Mouse (Mus musculus) CH12.LX (cell line): ENCODE results near the gene Ttc7b. TPM values are rescaled to one million over a fixed set of nuclear protein-coding genes. Genes with fewer than 3 reads are reported as not detected.

Experiments
- DNase-seq: peaks from one replicate; pipeline ENCODE4 v3.0.0-alpha.2; 2013; ENCODE audit errors: extremely low read depth
- H3K27ac ChIP-seq: 2 replicates; pipeline ENCODE4 v1.5.1; 2012; ENCODE audit warnings: low read depth, mild to moderate bottlenecking, control low read depth, moderate library complexity; ENCODE audit not compliant: insufficient read depth
- H3K27me3 ChIP-seq: replicated peaks from 2 replicates; pipeline ENCODE3; 2012; ENCODE audit warnings: inconsistent platforms
- H3K36me3 ChIP-seq, 2 experiments: replicated peaks in 1 of 2; 2 replicates each; pipeline versions ENCODE3 to v1.6.1; 2012; ENCODE audit warnings: inconsistent platforms in 1 of 2, low read length in 1 of 2, mild to moderate bottlenecking in 1 of 2, mixed read lengths in 1 of 2, moderate library complexity in 1 of 2; ENCODE audit not compliant: control insufficient read depth in 1 of 2, insufficient read depth in 1 of 2
- H3K4me1 ChIP-seq, 2 experiments: 2 replicates each; pipeline ENCODE4 v1.6.1; 2012; ENCODE audit warnings: inconsistent platforms in 1 of 2, moderate library complexity in 1 of 2; ENCODE audit not compliant: insufficient read depth in 2 of 2, control insufficient read depth in 1 of 2
- H3K4me2 ChIP-seq: 2 replicates; pipeline ENCODE4 v1.6.1; 2012; ENCODE audit warnings: low read depth, mild to moderate bottlenecking, control low read depth; ENCODE audit not compliant: poor library complexity, insufficient read depth, severe bottlenecking
- H3K4me3 ChIP-seq, 3 experiments: fragments of 150-350 bp in 1 of 3; sonication (generic) in 1 of 3; replicated peaks in 1 of 3; 2 replicates each; pipeline versions ENCODE3 to v1.5.1; 2011 to 2012; ENCODE audit warnings: low read depth in 2 of 3, low read length in 2 of 3, mild to moderate bottlenecking in 2 of 3, moderate library complexity in 2 of 3, control low read depth in 1 of 3, improper control_type of control experiment in 1 of 3, inconsistent platforms in 1 of 3, mixed read lengths in 1 of 3; ENCODE audit not compliant: poor library complexity in 1 of 3
- H3K79me2 ChIP-seq: replicated peaks from 2 replicates; pipeline ENCODE4 v1.6.1; 2012; ENCODE audit warnings: mild to moderate bottlenecking, moderate library complexity; ENCODE audit not compliant: control insufficient read depth, poor library complexity, insufficient read depth, severe bottlenecking; ENCODE audit errors: extremely low read depth
- H3K9ac ChIP-seq: 2 replicates; pipeline ENCODE4 v1.6.1; 2012; ENCODE audit warnings: low read depth, mild to moderate bottlenecking, control low read depth, moderate library complexity; ENCODE audit not compliant: insufficient read depth
- H3K9me3 ChIP-seq: replicated peaks from 2 replicates; pipeline ENCODE3; 2012; ENCODE audit warnings: low read length, inconsistent platforms, mixed read lengths
- BHLHE40 ChIP-seq: IDR thresholded peaks from 2 replicates; pipeline ENCODE4 v1.6.1; 2011; ENCODE audit warnings: mild to moderate bottlenecking, low read depth, low read length, improper control_type of control experiment
- CHD1 ChIP-seq: IDR thresholded peaks from 2 replicates; pipeline ENCODE4 v1.6.1; 2012; ENCODE audit warnings: low read depth, low read length, improper control_type of control experiment, inconsistent platforms
- CHD2 ChIP-seq: IDR thresholded peaks from 2 replicates; pipeline ENCODE4 v1.6.1; 2011; ENCODE audit warnings: low read length, improper control_type of control experiment
- CTCF ChIP-seq, 2 experiments: IDR thresholded peaks in 1 of 2; conservative IDR thresholded peaks in 1 of 2; 2 replicates each; pipeline ENCODE4 v1.5.1; 2011 to 2012; ENCODE audit warnings: low read depth in 2 of 2, low read length in 2 of 2, improper control_type of control experiment in 1 of 2, inconsistent platforms in 1 of 2, mild to moderate bottlenecking in 1 of 2, moderate library complexity in 1 of 2
- ELF1 ChIP-seq: IDR thresholded peaks from 2 replicates; pipeline ENCODE4 v1.6.1; 2014; ENCODE audit warnings: low read depth, mild to moderate bottlenecking, inconsistent platforms, low read length, improper control_type of control experiment
- EP300 ChIP-seq: IDR thresholded peaks from 2 replicates; pipeline ENCODE4 v1.6.1; 2011; ENCODE audit warnings: low read length, improper control_type of control experiment
- ETS1 ChIP-seq: conservative IDR thresholded peaks from 2 replicates; pipeline ENCODE4 v1.6.1; 2012; ENCODE audit warnings: low read depth, mild to moderate bottlenecking, inconsistent platforms, low read length, improper control_type of control experiment, moderate library complexity
- JUN ChIP-seq: IDR thresholded peaks from 2 replicates; pipeline ENCODE4 v1.6.1; 2011; ENCODE audit warnings: low read depth, mild to moderate bottlenecking, low read length, improper control_type of control experiment, moderate library complexity; ENCODE audit not compliant: insufficient read depth
- KAT2A ChIP-seq: IDR thresholded peaks from 2 replicates; pipeline ENCODE4 v1.6.1; 2012; ENCODE audit warnings: low read length, improper control_type of control experiment, inconsistent platforms; ENCODE audit not compliant: insufficient replicate concordance
- MAFK ChIP-seq: IDR thresholded peaks from 2 replicates; pipeline ENCODE4 v1.6.1; 2011; ENCODE audit warnings: low read length, improper control_type of control experiment; ENCODE audit not compliant: insufficient replicate concordance
- MAZ ChIP-seq: IDR thresholded peaks from 2 replicates; pipeline ENCODE4 v1.6.1; 2012; ENCODE audit warnings: low read depth, mild to moderate bottlenecking, inconsistent platforms, low read length, improper control_type of control experiment, moderate library complexity
- MEF2A ChIP-seq: IDR thresholded peaks from 2 replicates; pipeline ENCODE4 v1.6.1; 2014; ENCODE audit warnings: low read depth, mild to moderate bottlenecking, inconsistent platforms, low read length, improper control_type of control experiment, borderline replicate concordance
- MXI1 ChIP-seq: IDR thresholded peaks from 2 replicates; pipeline ENCODE4 v1.6.1; 2011; ENCODE audit warnings: mild to moderate bottlenecking, low read depth, low read length, improper control_type of control experiment
- MYC ChIP-seq: IDR thresholded peaks from 2 replicates; pipeline ENCODE4 v1.6.1; 2011; ENCODE audit warnings: low read depth, mild to moderate bottlenecking, improper control_type of control experiment, low read length
- NELFE ChIP-seq: IDR thresholded peaks from 2 replicates; pipeline ENCODE4 v1.6.1; 2011; ENCODE audit warnings: low read depth, low read length, improper control_type of control experiment
- POLR2AphosphoS2 ChIP-seq: IDR thresholded peaks from 2 replicates; pipeline ENCODE4 v1.6.1; 2011; ENCODE audit warnings: low read depth, low read length, improper control_type of control experiment
- SIN3A ChIP-seq: IDR thresholded peaks from 2 replicates; pipeline ENCODE4 v1.6.1; 2012; ENCODE audit warnings: low read length, improper control_type of control experiment, inconsistent platforms
- TBP ChIP-seq: conservative IDR thresholded peaks from 2 replicates; pipeline ENCODE4 v1.6.1; 2011; ENCODE audit warnings: low read depth, low read length, improper control_type of control experiment
- TCF12 ChIP-seq: IDR thresholded peaks from 2 replicates; pipeline ENCODE4 v1.6.1; 2014; ENCODE audit warnings: low read depth, mild to moderate bottlenecking, inconsistent platforms, low read length, improper control_type of control experiment
- UBTF ChIP-seq: IDR thresholded peaks from 2 replicates; pipeline ENCODE4 v1.6.1; 2012; ENCODE audit warnings: low read depth, mild to moderate bottlenecking, inconsistent platforms, low read length, improper control_type of control experiment, moderate library complexity
- USF2 ChIP-seq: conservative IDR thresholded peaks from 2 replicates; pipeline ENCODE4 v1.6.1; 2011; ENCODE audit warnings: low read depth, low read length, improper control_type of control experiment
- ZKSCAN1 ChIP-seq: IDR thresholded peaks from 2 replicates; pipeline ENCODE4 v1.6.1; 2012; ENCODE audit warnings: low read depth, inconsistent platforms, low read length, improper control_type of control experiment, borderline replicate concordance
- ZMIZ1 ChIP-seq: IDR thresholded peaks from 2 replicates; pipeline ENCODE4 v1.6.1; 2012; ENCODE audit warnings: low read depth, mild to moderate bottlenecking, inconsistent platforms, low read length, improper control_type of control experiment
- ZNF384 ChIP-seq: IDR thresholded peaks from 2 replicates; pipeline ENCODE4 v1.6.1; 2012; ENCODE audit warnings: low read depth, low read length, improper control_type of control experiment, inconsistent platforms
- dilution Hi-C: fragments of 300-500 bp; cut with MboI; formaldehyde crosslinking; loops from 2 replicates; pipeline ENCODE4 v1.14.3; 2020; ENCODE audit warnings: low sequenced_read_pairs; ENCODE audit not compliant: extremely low pct_unique_long_range_greater_than_20kb, extremely low pct_ligation_motif_present
- in situ Hi-C: fragments of 300-500 bp; cut with MboI; formaldehyde crosslinking; loops from 3 replicates; pipeline ENCODE4 v1.14.3; 2019; ENCODE audit warnings: low sequenced_read_pairs, low pct_ligation_motif_present, low pct_unique_long_range_greater_than_20kb, mixed read lengths
- polyA plus RNA-seq: library from polyadenylated mRNA; unstranded; fragments of >175 nt; gene quantifications from 2 replicates; pipeline ENCODE4 v1.2.1, GENCODE M21; 2012; ENCODE audit warnings: low read depth; ENCODE audit not compliant: insufficient read length
- total RNA-seq, 2 experiments: library from RNA; depleted of rRNA; stranded (reverse); fragments of 300-350 nt in 1 of 2; fragments of >200 nt in 1 of 2; gene quantifications; 2 replicates each; pipeline ENCODE4 v1.2.3; 2012 to 2014

Ttc7b gene
- total and polyA plus RNA-seq, 3 experiments = 7.8 to 18.3 (median 12.7) TPM

DNA sequence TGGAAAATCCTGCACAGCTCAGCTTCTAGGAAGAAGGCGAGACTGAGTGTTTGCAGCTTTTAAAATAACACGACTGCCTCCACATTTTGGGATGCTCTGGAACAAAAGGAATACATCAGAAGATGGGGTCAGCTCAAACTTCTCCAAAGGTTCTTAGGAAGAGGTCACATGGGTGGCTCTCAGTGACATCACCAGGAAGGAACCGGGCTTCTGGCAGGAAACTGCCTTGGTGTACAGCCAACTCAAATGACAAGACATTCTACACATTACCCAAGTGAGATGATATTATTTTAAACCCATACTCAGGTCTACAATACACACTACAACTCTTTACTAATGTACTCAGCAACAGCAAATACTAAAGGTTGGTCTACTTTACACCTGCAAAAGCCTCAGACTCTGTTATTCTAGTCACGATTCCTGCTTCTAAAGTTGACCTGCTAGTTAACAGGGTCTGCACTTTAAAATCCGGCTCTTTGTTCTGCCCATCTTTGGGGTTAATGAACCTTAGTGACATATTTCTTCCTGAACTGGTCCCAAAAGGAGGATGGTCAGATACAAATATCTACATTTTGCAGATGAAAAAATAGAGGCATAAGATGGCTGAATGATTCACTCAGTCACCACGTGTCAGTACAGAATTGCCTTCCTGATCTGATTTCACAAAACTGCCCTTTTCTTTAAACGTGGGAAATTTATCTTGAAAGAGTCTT is 18.0 kb upstream of the Ttc7b start:
- H3K79me2 ChIP-seq = no peaks in the 10 kb centered on the region
- TF ChIP-seq BHLHE40 = no peak
- H3K36me3 ChIP-seq = no peaks in the 10 kb centered on the region
- dilution Hi-C loops = no loop called here
- no peak overlapping the region for H3K4me2 ChIP-seq
- in situ Hi-C loops = no loop called here
- no peak overlapping the region for H3K4me3 ChIP-seq
- H3K9ac ChIP-seq = no peak overlapping the region
- H3K4me1 ChIP-seq = peaks cover 0 to 15% of the 10 kb centered on the region in 2 experiments; a peak in 2 of 4 replicates
- H3K9me3 ChIP-seq = no peaks in the 10 kb centered on the region
- H3K27me3 ChIP-seq = no peaks in the 10 kb centered on the region
- DNase-seq = no peak
- H3K27ac ChIP-seq = no peak overlapping the region

DNA sequence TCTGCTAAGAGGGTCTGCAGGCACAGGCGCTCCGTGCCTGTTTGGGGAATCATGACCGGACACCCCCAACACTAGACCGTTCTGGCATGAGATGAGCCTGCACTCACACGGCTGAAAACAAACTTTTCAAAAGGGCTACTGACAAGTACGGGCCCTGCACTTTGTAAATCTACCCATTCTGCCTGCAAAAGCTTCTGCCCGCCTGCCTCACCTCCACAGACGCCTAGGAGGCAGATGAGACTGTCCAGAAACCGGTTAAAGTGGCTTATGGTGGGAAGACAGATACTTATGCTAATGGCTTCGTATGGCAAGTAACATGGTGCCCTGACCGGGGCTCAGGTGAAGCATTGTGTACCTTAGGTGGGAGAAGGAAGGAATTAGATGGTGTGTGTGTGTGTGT is 16.5 kb upstream of the Ttc7b start:
- dilution Hi-C loops (no loop called here), in situ Hi-C loops (no loop called here)
- Histone ChIP-seq H3K4me2 (no peak overlapping the region), H3K36me3 (no peaks in the 10 kb centered on the region), H3K4me1 (peaks cover 0 to 15% of the 10 kb centered on the region in 2 experiments; a peak in 2 of 4 replicates), H3K79me2 (no peaks in the 10 kb centered on the region), H3K9me3 (no peaks in the 10 kb centered on the region), H3K27ac (no peak overlapping the region), H3K4me3 (no peak overlapping the region), H3K9ac (no peak overlapping the region), H3K27me3 (no peaks in the 10 kb centered on the region)
- TF ChIP-seq BHLHE40 = no peak
- TF ChIP-seq JUN = no peak
- no peak for TF ChIP-seq MYC
- no peak for TF ChIP-seq EP300
- no peak for TF ChIP-seq CTCF (conservative IDR thresholded peaks at IDR 0.05 in 1 of 2, IDR thresholded peaks at IDR 0.05 in 1 of 2; ENCODE audit: low read depth in 2 of 2, low read length in 2 of 2)
- TF ChIP-seq MXI1 = no peak
- TF ChIP-seq NELFE = no peak
- no peak for TF ChIP-seq ELF1
- TF ChIP-seq ZKSCAN1 = no peak
- TF ChIP-seq USF2 = no peak
- no peak for TF ChIP-seq CHD1
- TF ChIP-seq ZNF384 = no peak
- no peak for TF ChIP-seq KAT2A
- DNase-seq = no peak

DNA sequence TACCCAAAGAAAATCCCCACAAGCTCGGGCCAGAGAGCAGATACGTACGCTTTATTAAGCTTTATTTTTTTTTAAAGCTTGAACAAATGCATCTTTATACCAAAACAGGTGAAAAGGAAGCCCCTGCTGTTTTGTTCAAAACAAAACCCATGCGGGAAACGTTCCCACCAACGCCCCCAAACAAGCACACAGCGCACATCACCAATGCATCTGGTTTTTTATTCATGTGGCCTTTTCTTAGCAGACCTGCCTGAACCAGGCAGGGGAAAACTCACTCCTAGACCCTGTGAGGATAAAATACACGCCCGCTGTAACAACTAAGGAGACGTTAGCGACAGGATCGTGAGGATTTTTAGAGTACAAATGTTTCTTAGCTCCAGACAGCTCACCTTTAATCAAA is 14.4 kb upstream of the Ttc7b start:
- H3K79me2 ChIP-seq = no peaks in the 10 kb centered on the region
- H3K27me3 ChIP-seq = no peaks in the 10 kb centered on the region
- dilution Hi-C loops = no loop called here
- no peak overlapping the region for H3K9ac ChIP-seq
- peaks cover 0 to 15% of the 10 kb centered on the region in 2 experiments; a peak in 2 of 4 replicates for H3K4me1 ChIP-seq
- no peak overlapping the region for H3K4me2 ChIP-seq
- in situ Hi-C loops = no loop called here
- no peak for DNase-seq
- no peaks in the 10 kb centered on the region for H3K9me3 ChIP-seq
- H3K4me3 ChIP-seq = no peak overlapping the region
- no peaks in the 10 kb centered on the region for H3K36me3 ChIP-seq
- TF ChIP-seq POLR2AphosphoS2 = no peak
- no peak for TF ChIP-seq MYC
- no peak for TF ChIP-seq EP300
- TF ChIP-seq ETS1 = no peak
- TF ChIP-seq ZMIZ1 = no peak
- TF ChIP-seq UBTF = no peak
- TF ChIP-seq ZNF384 = no peak
- no peak for TF ChIP-seq TCF12
- TF ChIP-seq CHD1 = no peak
- no peak for TF ChIP-seq MEF2A
- no peak for TF ChIP-seq CHD2
- TF ChIP-seq TBP = no peak
- no peak for TF ChIP-seq NELFE
- TF ChIP-seq SIN3A = no peak
- TF ChIP-seq MAFK = no peak
- no peak for TF ChIP-seq KAT2A
- TF ChIP-seq MAZ = no peak
- no peak overlapping the region for H3K27ac ChIP-seq
